Mouse (Mus musculus): ENCODE measurements at regions not wholly inside any gene's neighbourhood (a gene's known extent, or its start where the extent isn't known, plus 50 kb on each side); places are given as distances from the start of the nearest gene placed in this dataset.

- no peak for TF ChIP-seq CTCF (IDR thresholded peaks at IDR 0.05; ENCODE audit: control insufficient read depth, insufficient read depth, insufficient read length)
- no peak for TF ChIP-seq MYOG (IDR thresholded peaks at IDR 0.05; ENCODE audit: control insufficient read depth, extremely low read depth, insufficient read length)
- TF ChIP-seq CEBPB (IDR thresholded peaks at IDR 0.05; ENCODE audit: low read depth): no peak
Measured at GRCm38 (mm10) chr8:57134041-57134440, 186.7 kb upstream of the Hand2 start.
